ENCODE assay signal across 8 mouse cellular contexts in the genomic region with DNA sequence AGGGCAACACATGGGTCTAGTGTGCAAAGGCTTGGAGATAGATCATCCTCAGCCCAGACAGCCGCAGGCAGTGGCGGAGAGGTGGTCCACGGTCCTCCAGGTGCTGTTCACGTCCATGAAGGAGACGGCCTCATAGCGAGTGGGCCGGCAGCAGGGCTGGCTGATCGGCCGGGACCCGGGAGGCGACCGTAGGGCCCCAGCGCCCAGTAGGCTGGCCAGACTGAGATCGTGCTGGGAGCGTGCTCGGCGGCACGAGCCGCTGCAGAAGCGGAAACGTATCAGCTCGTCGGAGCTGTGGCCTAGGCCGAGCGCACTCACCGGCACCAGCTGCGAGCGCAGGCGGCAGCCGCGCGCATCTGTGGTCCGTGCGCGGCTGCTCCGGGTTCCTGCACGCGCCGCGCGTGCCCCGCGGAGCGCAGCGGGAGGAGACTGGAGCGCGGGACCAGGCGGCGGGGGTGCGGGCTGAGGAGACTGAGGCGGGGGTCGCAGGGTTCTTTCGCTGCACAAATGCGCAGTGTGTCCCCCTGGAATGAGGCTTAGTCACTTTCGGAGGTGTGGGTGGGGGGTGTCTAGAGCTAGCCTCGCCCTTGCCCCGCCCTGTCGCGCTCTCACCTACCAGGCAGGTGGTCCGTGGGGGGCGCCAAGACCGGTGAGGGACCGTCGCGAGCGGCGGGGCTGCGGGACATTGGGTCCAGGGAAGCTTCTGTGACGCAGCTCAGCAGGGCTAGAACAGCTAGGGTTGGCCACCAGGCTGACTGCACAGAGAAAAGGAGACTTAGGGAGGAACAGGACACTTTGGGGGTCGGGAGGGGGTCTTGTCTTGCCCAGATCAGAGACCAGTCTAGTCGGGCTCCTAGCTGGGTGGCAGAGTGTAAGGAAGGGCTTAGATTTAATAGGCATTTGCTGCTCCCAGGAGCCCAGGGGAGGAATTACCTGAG. TPM values are rescaled to one million over a fixed set of nuclear protein-coding genes. Genes with fewer than 3 reads are reported as not detected.
DNase-seq lines count a peak whose midpoint lies in the region; ATAC-seq and TF ChIP-seq lines count a peak whose summit lies in the region.

No protein-coding gene starts in this region.

- 3% methylated on average over 65 of the region's 71 CpGs for WGBS in heart, embryonic 12.5 days
- 1% methylated on average over 71 of the region's 71 CpGs for WGBS in forebrain, embryonic 12.5 days
- 4% methylated on average over 64 of the region's 71 CpGs for WGBS in kidney, postnatal 0 days
- WGBS in lung, embryonic 16.5 days = 1% methylated on average over 67 of the region's 71 CpGs

- no peak for DNase-seq in heart, adult 18-20 months
- DNase-seq in brain, adult 2 months (ENCODE audit: low read depth, low spot score) = peak; percentile 85
- DNase-seq in kidney, postnatal 0 days (ENCODE audit: low spot score) = no peak
- DNase-seq in right cerebral cortex, adult 2 months (ENCODE audit: low spot score in 2 of 2) = peak; percentile 61 to 72
- DNase-seq in urinary bladder, postnatal 4 days (ENCODE audit: low spot score in 2 of 2) = no peak

- peak overlapping the region; percentile 99 for H3K4me2 ChIP-seq in heart, embryonic 12.5 days
- peak overlapping the region; percentile 88 for H3K4me2 ChIP-seq in forebrain, embryonic 12.5 days
- peak overlapping the region; percentile 89 for H3K4me2 ChIP-seq in kidney, postnatal 0 days (ENCODE audit: low read length)
- peak overlapping the region; percentile 93 for H3K4me2 ChIP-seq in lung, embryonic 16.5 days (ENCODE audit: low read depth, low read length)

- TF ChIP-seq CTCF in kidney, postnatal 0 days (IDR thresholded peaks at IDR 0.05; ENCODE audit: low read depth) = no peak

- H3K9me3 ChIP-seq in heart, embryonic 12.5 days (replicated peaks) = no peaks in the 10 kb centered on the region
- H3K9me3 ChIP-seq in forebrain, embryonic 12.5 days = no peaks in the 10 kb centered on the region
- no peaks in the 10 kb centered on the region for H3K9me3 ChIP-seq in kidney, postnatal 0 days (replicated peaks; ENCODE audit: low read length)
- H3K9me3 ChIP-seq in lung, embryonic 16.5 days (ENCODE audit: control insufficient read depth, low read length) = no peaks in the 10 kb centered on the region

- H3K36me3 ChIP-seq in heart, embryonic 12.5 days = no peaks in the 10 kb centered on the region
- no peaks in the 10 kb centered on the region for H3K36me3 ChIP-seq in forebrain, embryonic 12.5 days (replicated peaks)
- H3K36me3 ChIP-seq in kidney, postnatal 0 days (ENCODE audit: insufficient read depth, low read length) = no peaks in the 10 kb centered on the region
- H3K36me3 ChIP-seq in lung, embryonic 16.5 days (ENCODE audit: control insufficient read depth, insufficient read depth, low read length) = no peaks in the 10 kb centered on the region

- H3K27ac ChIP-seq in heart, embryonic 12.5 days (ENCODE audit: poor library complexity, severe bottlenecking) = no peak overlapping the region
- no peak overlapping the region for H3K27ac ChIP-seq in forebrain, embryonic 12.5 days
- no peak overlapping the region for H3K27ac ChIP-seq in kidney, postnatal 0 days
- H3K27ac ChIP-seq in lung, embryonic 16.5 days (ENCODE audit: low read length) = no peak overlapping the region

- H3K9ac ChIP-seq in heart, embryonic 12.5 days = peak overlapping the region; percentile 67
- H3K9ac ChIP-seq in forebrain, embryonic 12.5 days = peak overlapping the region; percentile 49
- H3K9ac ChIP-seq in kidney, postnatal 0 days (ENCODE audit: low read depth, low read length) = peak overlapping the region; percentile 35; the same call in 1 of the 2 replicates
- peak overlapping the region; percentile 60 for H3K9ac ChIP-seq in lung, embryonic 16.5 days (ENCODE audit: low read length)

- H3K4me1 ChIP-seq in heart, embryonic 12.5 days (replicated peaks) = peaks cover 51% of the 10 kb centered on the region
- peaks cover 35% of the 10 kb centered on the region for H3K4me1 ChIP-seq in forebrain, embryonic 12.5 days
- H3K4me1 ChIP-seq in kidney, postnatal 0 days (replicated peaks; ENCODE audit: insufficient read depth, low read length) = peaks cover 7% of the 10 kb centered on the region
- H3K4me1 ChIP-seq in lung, embryonic 16.5 days (replicated peaks; ENCODE audit: control insufficient read depth, insufficient read depth, low read length) = peaks cover 15% of the 10 kb centered on the region

- peaks cover 63% of the 10 kb centered on the region for H3K27me3 ChIP-seq in heart, embryonic 12.5 days (replicated peaks)
- peaks cover 83% of the 10 kb centered on the region for H3K27me3 ChIP-seq in forebrain, embryonic 12.5 days
- peaks cover 20% of the 10 kb centered on the region for H3K27me3 ChIP-seq in kidney, postnatal 0 days (ENCODE audit: insufficient read depth, low read length)
- peaks cover 26% of the 10 kb centered on the region for H3K27me3 ChIP-seq in lung, embryonic 16.5 days (ENCODE audit: control insufficient read depth, insufficient read depth, low read depth, low read length)

- peak; percentile 52; the same call in 1 of the 2 replicates for ATAC-seq in heart, embryonic 12.5 days (ENCODE audit: insufficient number of reproducible peaks, low FRiP score)
- ATAC-seq in forebrain, embryonic 12.5 days (ENCODE audit: low FRiP score) = peak; percentile 77
- ATAC-seq in kidney, postnatal 0 days (replicated peaks; ENCODE audit: low FRiP score, low read depth) = no peak
- ATAC-seq in lung, embryonic 16.5 days (ENCODE audit: low read depth) = peak; percentile 36

- peak overlapping the region; percentile 60 for H3K4me3 ChIP-seq in heart, embryonic 12.5 days
- H3K4me3 ChIP-seq in forebrain, embryonic 12.5 days (replicated peaks) = peak overlapping the region; percentile 49
- peak overlapping the region; percentile 45 for H3K4me3 ChIP-seq in kidney, postnatal 0 days (replicated peaks; ENCODE audit: low read depth, low read length)
- H3K4me3 ChIP-seq in lung, embryonic 16.5 days (ENCODE audit: low read length) = peak overlapping the region; percentile 51

RNA-seq across cellular contexts. Expression of gene Artn, which starts 2.7 kb away (rescaled TPM):
- 0.54 and 0.70 TPM in 2 replicates for polyA plus RNA-seq in heart, embryonic 12.5 days (2016; fragmentation: Nextera tagmentation; extraction: Ambion mirVana)
- total RNA-seq in heart, adult 18-20 months (2021) = under 1 TPM in 1 of 2 experiments, not detected in 1; 0.33 TPM
- 0.23 and 0.33 TPM in 2 replicates for polyA plus RNA-seq in forebrain, embryonic 12.5 days (2016; fragmentation: Nextera tagmentation; extraction: Ambion mirVana)
- 2.6 and 2.8 TPM in 2 replicates for polyA plus RNA-seq in kidney, postnatal 0 days (2015; fragmentation: Nextera tagmentation; extraction: Ambion mirVana)
- 3.2 and 3.7 TPM in 2 replicates for polyA plus RNA-seq in lung, embryonic 16.5 days (2015; fragmentation: Nextera tagmentation; extraction: Ambion mirVana)

RNA-seq across cellular contexts. Expression of gene Ipo13, which starts 12.0 kb away (rescaled TPM):
- polyA plus RNA-seq in heart, embryonic 12.5 days (2016; fragmentation: Nextera tagmentation; extraction: Ambion mirVana) = 43.0 and 44.7 TPM in 2 replicates
- 10 to 100 TPM; 68.3 to 72.5 TPM for total RNA-seq in heart, adult 18-20 months (2021)
- polyA plus RNA-seq in forebrain, embryonic 12.5 days (2016; fragmentation: Nextera tagmentation; extraction: Ambion mirVana) = 70.8 and 71.4 TPM in 2 replicates
- polyA plus RNA-seq in kidney, postnatal 0 days (2015; fragmentation: Nextera tagmentation; extraction: Ambion mirVana) = 27.9 and 31.5 TPM in 2 replicates
- 41.5 and 44.4 TPM in 2 replicates for polyA plus RNA-seq in lung, embryonic 16.5 days (2015; fragmentation: Nextera tagmentation; extraction: Ambion mirVana)

RNA-seq across cellular contexts. Expression of gene Dph2, which starts 35.0 kb away (rescaled TPM):
- polyA plus RNA-seq in heart, embryonic 12.5 days (2016; fragmentation: Nextera tagmentation; extraction: Ambion mirVana) = 12.4 and 12.9 TPM in 2 replicates
- 1 to 10 TPM; 3.8 TPM for total RNA-seq in heart, adult 18-20 months (2021)
- 26.7 and 27.0 TPM in 2 replicates for polyA plus RNA-seq in forebrain, embryonic 12.5 days (2016; fragmentation: Nextera tagmentation; extraction: Ambion mirVana)
- 12.5 and 14.2 TPM in 2 replicates for polyA plus RNA-seq in kidney, postnatal 0 days (2015; fragmentation: Nextera tagmentation; extraction: Ambion mirVana)
- 16.2 and 17.9 TPM in 2 replicates for polyA plus RNA-seq in lung, embryonic 16.5 days (2015; fragmentation: Nextera tagmentation; extraction: Ambion mirVana)

RNA-seq across cellular contexts. Expression of gene Atp6v0b, which starts 39.7 kb away (rescaled TPM):
- 183 and 196 TPM in 2 replicates for polyA plus RNA-seq in heart, embryonic 12.5 days (2016; fragmentation: Nextera tagmentation; extraction: Ambion mirVana)
- 100 to 1,000 TPM in 1 of 2 experiments, 10 to 100 TPM in 1; 96.3 to 121 TPM for total RNA-seq in heart, adult 18-20 months (2021)
- polyA plus RNA-seq in forebrain, embryonic 12.5 days (2016; fragmentation: Nextera tagmentation; extraction: Ambion mirVana) = 233 TPM in 2 replicates
- 374 and 379 TPM in 2 replicates for polyA plus RNA-seq in kidney, postnatal 0 days (2015; fragmentation: Nextera tagmentation; extraction: Ambion mirVana)
- 180 and 204 TPM in 2 replicates for polyA plus RNA-seq in lung, embryonic 16.5 days (2015; fragmentation: Nextera tagmentation; extraction: Ambion mirVana)

RNA-seq across cellular contexts. Expression of gene B4galt2, which starts 43.5 kb away (rescaled TPM):
- 18.3 and 19.4 TPM in 2 replicates for polyA plus RNA-seq in heart, embryonic 12.5 days (2016; fragmentation: Nextera tagmentation; extraction: Ambion mirVana)
- total RNA-seq in heart, adult 18-20 months (2021) = 1 to 10 TPM; 4.0 to 4.4 TPM
- 36.4 and 36.9 TPM in 2 replicates for polyA plus RNA-seq in forebrain, embryonic 12.5 days (2016; fragmentation: Nextera tagmentation; extraction: Ambion mirVana)
- 17.1 and 18.2 TPM in 2 replicates for polyA plus RNA-seq in kidney, postnatal 0 days (2015; fragmentation: Nextera tagmentation; extraction: Ambion mirVana)
- polyA plus RNA-seq in lung, embryonic 16.5 days (2015; fragmentation: Nextera tagmentation; extraction: Ambion mirVana) = 10.6 and 12.0 TPM in 2 replicates

Comparison
In these comparisons a context has a peak if more than half of its experiments do, and no peak if none do; other contexts are left out.
1. DNase-seq: peak in brain, adult 2 months (single experiment) and right cerebral cortex, adult 2 months (2 of 2); none in heart, adult 18-20 months (0 of 2), kidney, postnatal 0 days (single experiment) and urinary bladder, postnatal 4 days (0 of 2).
2. Peak in every context shown above with its lines, with median percentiles within 50 percentile points of each other: H3K4me2 ChIP-seq, H3K4me3 ChIP-seq and H3K9ac ChIP-seq.